ENCODE assay signal across 8 mouse cellular contexts in genomic region chr9:46814478-46815241, GRCm38 (mm10).
DNase-seq lines count a peak whose midpoint lies in the region; ATAC-seq and TF ChIP-seq lines count a peak whose summit lies in the region.
"Had no signal": no experiment of that assay in that cellular context is flagged by ENCODE, and none has a peak within 500 bp of the region (broad histone marks: within the 10 kb centered on the region; RNA-seq: fewer than 3 reads in every experiment).

No protein-coding gene starts in this region.

- peak; percentile 33; the same call in 1 of the 2 replicates for TF ChIP-seq CTCF in bone marrow, adult 2 months (IDR thresholded peaks at IDR 0.05; ENCODE audit: control insufficient read depth, insufficient read depth, low read length)

- H3K9me3 ChIP-seq in embryonic facial prominence, embryonic 11.5 days (replicated peaks; ENCODE audit: control insufficient read depth, low read length), result no peaks in the 10 kb centered on the region
- H3K9me3 ChIP-seq in midbrain, embryonic 15.5 days, result no peaks in the 10 kb centered on the region
- H3K9me3 ChIP-seq: liver, embryonic 15.5 days had no signal

- peak overlapping the region; percentile 57 for H3K4me2 ChIP-seq in embryonic facial prominence, embryonic 11.5 days (ENCODE audit: low read depth, low read length)
- peak overlapping the region; percentile 47 for H3K4me2 ChIP-seq in midbrain, embryonic 15.5 days
- H3K4me2 ChIP-seq: liver, embryonic 15.5 days had no signal

- no peak overlapping the region for H3K27ac ChIP-seq in bone marrow, adult 2 months (ENCODE audit: control insufficient read depth, insufficient read depth, low read depth, low read length, poor library complexity)
- no peak overlapping the region for H3K27ac ChIP-seq in embryonic facial prominence, embryonic 11.5 days (replicated peaks; ENCODE audit: low read depth, low read length)
- H3K27ac ChIP-seq in midbrain, embryonic 15.5 days, result no peak overlapping the region
- H3K27ac ChIP-seq: liver, embryonic 15.5 days had no signal

- H3K27me3 ChIP-seq in embryonic facial prominence, embryonic 11.5 days (ENCODE audit: control insufficient read depth, insufficient read depth, low read length), result no peaks in the 10 kb centered on the region
- no peaks in the 10 kb centered on the region for H3K27me3 ChIP-seq in midbrain, embryonic 15.5 days (replicated peaks)

- intact Hi-C loops in left cerebral cortex, postnatal 4 days (cut with DNase I), result no loop called here

- peak overlapping the region; percentile 47 for H3K9ac ChIP-seq in embryonic facial prominence, embryonic 11.5 days (replicated peaks; ENCODE audit: low read length)
- H3K9ac ChIP-seq in midbrain, embryonic 15.5 days, result 0 out of 2 replicates have a peak overlapping the region, but pooled peaks have one; percentile 9
- H3K9ac ChIP-seq: liver, embryonic 15.5 days had no signal

- DNase-seq in embryonic facial prominence, embryonic 11.5 days (ENCODE audit: low spot score), result peak; percentile 86
- peak; percentile 14 for DNase-seq in heart, adult 8-10 months (ENCODE audit: low spot score)
- peak; percentile 55 for DNase-seq in kidney, adult 9 months
- peak; percentile 73 for DNase-seq in left cerebral cortex, postnatal 4 days
- DNase-seq in telencephalon, adult 2 months (ENCODE audit: low read depth, low spot score), result peak; percentile 41

- no peak overlapping the region for H3K4me3 ChIP-seq in bone marrow, adult 2 months (replicated peaks; ENCODE audit: control insufficient read depth, low read depth, low read length)
- peak overlapping the region; percentile 21; the same call in 1 of the 2 replicates for H3K4me3 ChIP-seq in embryonic facial prominence, embryonic 11.5 days (ENCODE audit: low read depth, low read length)
- H3K4me3 ChIP-seq in midbrain, embryonic 15.5 days, result peak overlapping the region; percentile 17
- H3K4me3 ChIP-seq: liver, embryonic 15.5 days had no signal

- no peaks in the 10 kb centered on the region for H3K4me1 ChIP-seq in bone marrow, adult 2 months (ENCODE audit: control insufficient read depth, insufficient read depth, low read length)
- H3K4me1 ChIP-seq in embryonic facial prominence, embryonic 11.5 days (ENCODE audit: control insufficient read depth, insufficient read depth, low read length), result no peaks in the 10 kb centered on the region
- H3K4me1 ChIP-seq in midbrain, embryonic 15.5 days, result peaks cover 12% of the 10 kb centered on the region
- H3K4me1 ChIP-seq: liver, embryonic 15.5 days had no signal

- no peak for TF ChIP-seq POLR2A in bone marrow, adult 2 months (IDR thresholded peaks at IDR 0.05; ENCODE audit: borderline replicate concordance, control insufficient read depth, low read depth, low read length)

- ATAC-seq in embryonic facial prominence, embryonic 11.5 days (replicated peaks; ENCODE audit: insufficient number of reproducible peaks, low FRiP score, low TSS enrichment, low read depth), result peak; percentile 72
- peak; percentile 82 for ATAC-seq in midbrain, embryonic 15.5 days (replicated peaks)

- WGBS in bone marrow, adult 2 months, result 23% methylated on average over 22 of the region's 22 CpGs
- 11% methylated on average over 22 of the region's 22 CpGs for WGBS in embryonic facial prominence, embryonic 11.5 days
- 7% methylated on average over 22 of the region's 22 CpGs for WGBS in midbrain, embryonic 15.5 days

- H3K36me3 ChIP-seq in embryonic facial prominence, embryonic 11.5 days (replicated peaks; ENCODE audit: control insufficient read depth, insufficient read depth, low read depth, low read length), result no peaks in the 10 kb centered on the region
- H3K36me3 ChIP-seq in midbrain, embryonic 15.5 days (replicated peaks), result no peaks in the 10 kb centered on the region
- H3K36me3 ChIP-seq: liver, embryonic 15.5 days had no signal

Comparison
In these comparisons a context has a peak if more than half of its experiments do, and no peak if none do; other contexts are left out.
1. DNase-seq: peak in every context shown above with its lines; median percentile 86 in embryonic facial prominence, embryonic 11.5 days; 73 in left cerebral cortex, postnatal 4 days; 55 in kidney, adult 9 months; 41 in telencephalon, adult 2 months; 14 in heart, adult 8-10 months.